Mouse (Mus musculus) regulatory T cell (primary cell): ENCODE data around the gene Msantd1.

Experiments used
- in situ Hi-C: fragments of 300-600 bp; cut with MboI, MseI; formaldehyde crosslinking; loops from one replicate; pipeline ENCODE4 v1.15.1; 2025; ENCODE audit warnings: high pct_unique_total_duplicates

Msantd1 gene

GRCm38 (mm10) chr5:34923920-34924319 is 16.1 kb downstream of the Msantd1 start:
- in situ Hi-C loops, result loop anchor here (5.0 kb wide), 1 partner anchor 58 kb away; no protein-coding TSS in a partner anchor

GRCm38 (mm10) chr5:34924519-34924918 is 16.7 kb downstream of the Msantd1 start:
- in situ Hi-C loops, result loop anchor here (5.0 kb wide), 1 partner anchor 58 kb away; no protein-coding TSS in a partner anchor

GRCm38 (mm10) chr5:34927648-34928047 is 19.8 kb downstream of the Msantd1 start:
- in situ Hi-C loops, result no loop called here

DNA sequence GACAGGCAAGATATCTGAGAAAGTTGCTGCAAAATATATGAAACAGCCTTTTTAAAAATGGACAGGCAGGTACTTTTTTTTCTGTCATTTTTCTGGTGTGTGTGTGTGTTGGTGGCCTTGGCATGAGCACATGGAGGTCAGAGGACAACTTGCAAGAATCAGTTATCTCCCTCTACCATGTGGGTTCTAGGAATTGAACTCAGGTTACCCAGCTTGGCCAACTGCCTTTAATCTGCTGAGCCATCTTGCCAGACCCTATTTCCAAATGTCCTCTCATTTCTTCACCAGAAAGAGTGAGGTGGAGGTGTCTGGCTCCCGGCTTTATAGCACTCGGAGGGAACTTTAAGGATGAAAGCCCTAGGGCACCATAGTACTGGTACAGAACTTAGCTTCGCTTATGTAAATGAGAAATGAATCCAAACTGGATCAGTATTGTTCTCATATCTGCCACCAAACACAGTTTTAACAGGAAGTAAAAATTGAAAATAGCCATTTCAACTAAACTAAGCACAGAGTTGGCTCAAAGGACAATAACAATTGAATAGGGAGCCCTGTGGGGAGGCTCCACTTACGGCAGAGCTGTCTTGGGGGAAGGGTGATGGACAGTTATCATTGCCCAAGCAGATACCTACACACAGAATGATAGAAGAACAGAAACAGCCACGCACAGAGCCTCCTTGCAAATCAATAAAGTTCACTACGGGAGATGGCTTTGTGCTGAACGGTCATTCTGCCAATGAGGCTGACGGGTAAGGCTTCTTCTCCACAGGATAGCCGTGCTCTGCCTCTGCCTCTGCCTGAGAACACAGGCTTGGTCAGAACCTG is 22.6 kb downstream of the Msantd1 start:
- in situ Hi-C loops, result no loop called here

DNA sequence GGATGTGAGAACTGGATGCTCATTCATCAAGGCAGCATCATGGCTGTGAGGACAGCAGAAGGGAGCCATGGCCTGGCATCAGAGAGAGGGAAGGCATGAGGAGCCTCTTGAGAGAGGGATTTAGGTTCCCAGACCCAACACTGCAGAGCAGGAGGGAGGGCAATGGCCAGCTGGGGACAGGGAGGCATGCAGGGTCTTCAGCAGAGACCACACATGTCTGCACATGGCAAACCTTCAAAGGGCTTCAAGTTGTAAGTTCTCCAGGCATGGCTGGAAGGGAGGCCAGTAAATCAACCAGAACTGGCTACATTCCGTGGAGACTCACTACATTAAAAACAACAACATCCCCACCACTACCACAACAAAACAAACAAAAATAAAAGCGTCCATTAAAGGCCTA is 23.3 kb downstream of the Msantd1 start:
- in situ Hi-C loops, result no loop called here

DNA sequence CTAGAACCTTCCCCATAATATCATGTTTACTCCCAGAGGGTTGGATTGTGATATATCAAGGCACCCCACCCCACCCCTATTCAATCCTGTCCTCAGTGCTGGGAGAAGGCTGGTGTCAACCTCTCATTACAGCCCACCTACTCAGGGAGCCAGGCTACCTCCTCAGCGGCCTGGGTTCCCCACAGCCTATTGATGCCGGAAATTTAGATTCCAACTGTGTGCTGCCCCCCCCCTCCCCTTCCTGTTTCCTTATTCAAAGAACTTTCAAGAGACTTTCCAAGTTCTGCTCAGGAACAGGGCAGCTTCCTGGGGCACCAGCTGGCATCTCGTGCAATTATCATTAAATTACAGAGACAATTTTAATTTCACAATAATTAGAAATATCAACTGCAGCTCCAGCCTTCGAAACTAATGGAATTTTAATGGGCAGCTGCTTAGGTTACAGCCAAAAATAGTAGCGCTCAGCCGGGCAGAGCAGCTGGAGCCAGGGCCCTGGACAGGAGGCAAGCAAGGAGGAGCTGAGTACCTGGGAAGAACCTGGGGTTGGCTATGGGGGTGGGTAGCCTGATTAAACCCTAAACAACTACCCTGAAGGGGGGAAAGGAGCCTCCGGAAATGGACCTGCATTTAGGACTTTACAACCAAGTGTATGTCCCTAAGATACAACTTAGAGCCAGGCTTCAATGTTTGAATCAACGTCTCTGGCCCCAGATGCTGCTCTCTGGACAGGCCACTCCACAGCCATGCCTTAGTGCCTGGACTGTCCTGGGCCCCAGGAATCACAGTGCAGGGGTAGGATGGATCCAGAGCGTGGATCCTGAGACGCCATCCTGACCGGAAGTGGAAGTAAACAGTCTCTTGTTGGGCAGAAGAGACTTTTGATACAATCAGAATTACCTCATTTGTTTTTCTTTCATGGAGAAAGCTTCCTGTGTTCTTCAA is 24.0 kb downstream of the Msantd1 start:
- in situ Hi-C loops, result no loop called here

GRCm38 (mm10) chr5:34932458-34932806 is 24.6 kb downstream of the Msantd1 start:
- in situ Hi-C loops, result no loop called here

- in situ Hi-C loops, result no loop called here
Measured at GRCm38 (mm10) chr5:34933461-34933860, 25.6 kb downstream of the Msantd1 start.

DNA sequence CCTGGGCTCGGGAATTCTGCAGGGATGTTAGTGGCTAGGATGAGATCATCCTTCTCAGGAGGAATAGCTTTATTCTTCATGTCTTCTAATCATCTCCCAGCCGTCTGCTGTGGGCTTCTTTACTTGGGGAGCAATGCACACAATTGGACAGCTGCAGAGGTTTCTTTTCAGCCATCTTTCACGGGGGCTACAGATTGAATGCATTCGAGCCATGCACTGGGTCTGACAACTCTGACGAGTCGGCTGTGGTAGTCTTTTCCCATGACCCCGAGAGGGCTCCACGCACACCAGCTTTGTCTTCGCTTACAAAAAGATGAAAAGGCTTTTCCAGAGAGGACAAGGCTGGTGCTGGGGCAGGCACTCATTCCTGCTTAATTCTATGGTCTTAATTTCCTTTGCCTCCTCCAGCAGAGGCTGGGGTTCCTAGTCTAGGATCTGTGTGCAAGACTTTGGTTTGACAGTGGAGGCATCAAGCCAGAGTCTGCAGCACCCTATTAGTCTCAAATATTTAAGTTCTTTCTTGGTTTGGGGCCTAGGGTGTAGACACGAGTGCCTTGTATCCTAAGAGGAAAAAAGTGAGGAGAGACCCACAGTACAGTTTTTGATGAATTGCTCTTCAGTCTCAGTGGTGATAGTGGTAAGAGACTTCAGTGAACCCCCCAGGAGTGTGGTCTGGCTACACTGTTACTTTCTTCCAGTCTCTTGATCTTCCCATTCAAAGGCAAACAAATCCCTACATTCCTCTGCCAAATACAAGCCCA is 34.1 kb downstream of the Msantd1 start:
- in situ Hi-C loops, result no loop called here

GRCm38 (mm10) chr5:34943428-34943827 is 35.6 kb downstream of the Msantd1 start:
- in situ Hi-C loops, result no loop called here

GRCm38 (mm10) chr5:34948861-34949760 is 41.3 kb downstream of the Msantd1 start, which contains the start of gene Rgs12:
Rgs12 (plus strand) TSS chr5:34949445.
- in situ Hi-C loops, result no loop called here

GRCm38 (mm10) chr5:34949769-34950211 is 42.0 kb downstream of the Msantd1 start:
- in situ Hi-C loops, result no loop called here

DNA sequence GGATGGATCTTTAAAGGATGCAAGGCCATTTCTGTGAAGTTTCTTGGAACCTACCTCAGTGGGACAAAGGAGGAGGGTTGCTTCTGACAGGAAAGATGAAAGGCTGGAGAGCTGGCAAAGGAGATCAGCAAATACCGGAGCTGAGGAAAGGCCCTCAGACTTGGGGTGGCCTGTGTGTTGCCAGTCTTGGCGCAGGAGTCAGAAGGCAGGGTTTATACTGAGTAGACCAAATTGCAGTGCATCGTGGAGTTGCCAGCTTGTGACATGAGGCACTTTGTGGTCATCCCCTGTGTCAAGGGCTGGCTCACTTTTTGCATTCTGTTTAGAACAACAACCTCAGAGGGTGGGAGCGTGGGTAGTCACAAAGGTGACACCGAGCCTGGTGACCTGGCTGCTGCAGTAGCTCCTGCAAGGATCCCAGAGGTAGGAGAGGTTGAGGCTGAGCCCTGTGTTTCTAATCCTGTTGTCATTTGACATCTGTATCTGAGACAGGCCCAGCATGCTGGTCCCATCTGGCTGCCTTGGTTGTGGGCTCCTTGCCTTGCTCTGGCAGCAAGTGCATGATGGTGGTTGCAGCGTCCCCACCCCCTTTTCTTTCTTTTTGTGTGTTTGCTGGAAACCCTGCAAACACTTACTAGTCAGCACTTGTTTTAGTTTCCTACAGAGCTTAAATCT is 42.8 kb downstream of the Msantd1 start:
- in situ Hi-C loops, result no loop called here

GRCm38 (mm10) chr5:34951161-34951834 is 43.5 kb downstream of the Msantd1 start:
- in situ Hi-C loops, result no loop called here

DNA sequence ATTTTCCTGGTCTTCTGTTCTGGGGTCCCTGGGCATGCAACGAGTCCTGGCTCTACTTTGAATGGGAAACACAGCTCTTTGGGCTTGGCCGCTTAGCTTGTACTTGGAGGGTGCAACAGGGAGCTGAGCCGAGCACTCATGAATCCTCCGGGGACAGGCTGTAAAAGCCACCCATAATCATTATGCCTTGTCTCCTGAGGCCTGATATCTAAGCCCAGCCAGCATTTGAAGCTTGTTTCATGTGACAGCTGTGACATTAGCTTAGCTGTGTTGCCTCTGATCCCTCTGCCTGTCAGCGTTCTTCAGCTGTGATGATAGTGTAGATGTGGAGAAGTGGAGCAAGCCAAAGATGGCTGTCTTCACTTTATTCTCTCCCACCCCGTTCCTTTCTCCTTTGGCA is 46.7 kb downstream of the Msantd1 start:
- in situ Hi-C loops, result no loop called here

GRCm38 (mm10) chr5:34955630-34956029 is 47.8 kb downstream of the Msantd1 start:
- in situ Hi-C loops, result no loop called here

- in situ Hi-C loops, result no loop called here
Measured at GRCm38 (mm10) chr5:34956151-34956550, 48.3 kb downstream of the Msantd1 start.

DNA sequence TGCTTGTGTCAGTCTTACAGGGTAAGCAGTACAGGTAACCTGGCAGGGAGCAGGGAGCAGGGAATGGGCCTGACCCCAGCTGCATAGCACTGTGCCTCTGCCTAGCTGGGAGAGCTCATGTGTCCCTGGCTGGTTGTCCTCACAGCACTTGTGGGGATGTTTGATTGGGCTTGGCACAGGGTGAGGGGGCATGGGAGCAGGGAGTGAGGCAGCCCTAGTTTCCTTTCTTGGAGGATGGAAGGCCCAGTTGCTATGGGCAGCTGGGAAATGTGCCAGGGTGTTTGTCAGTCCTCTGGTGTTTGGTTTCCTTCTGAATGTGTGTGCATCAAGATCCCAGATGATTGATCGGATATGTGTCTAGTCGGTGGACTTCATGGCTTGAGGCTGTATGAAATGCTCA is 49.2 kb downstream of the Msantd1 start:
- in situ Hi-C loops, result no loop called here

DNA sequence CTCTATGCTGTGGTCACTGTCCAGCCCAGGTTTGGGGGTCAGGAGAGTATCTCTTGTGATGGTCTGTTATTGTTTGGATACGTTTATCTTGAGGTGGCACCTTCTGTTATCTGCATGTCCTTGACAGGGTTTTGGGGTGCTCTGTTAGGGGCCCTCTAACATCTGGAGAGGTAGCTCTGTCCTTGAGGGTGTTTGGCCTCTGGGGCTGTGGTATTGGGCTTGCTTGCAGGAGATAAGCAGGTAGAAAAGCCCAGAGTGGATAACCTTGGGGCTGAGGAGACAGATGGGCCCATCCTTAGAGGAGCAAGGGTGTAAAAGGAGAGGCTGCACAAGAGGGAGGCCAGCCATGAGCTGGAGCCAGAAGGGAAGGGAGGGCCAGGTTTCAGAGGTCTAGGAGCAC is 52.2 kb downstream of the Msantd1 start:
- in situ Hi-C loops, result no loop called here
